Mouse (Mus musculus) small intestine, adult 2 months (tissue): ENCODE data around the gene Lypd6b. TPM values are rescaled to one million over a fixed set of nuclear protein-coding genes. Genes with fewer than 3 reads are reported as not detected.

Experiments used
- H3K27ac ChIP-seq: fragments of 200-500 bp; 2 replicates; pipeline ENCODE4 v1.5.1; 2012; ENCODE audit warnings: low read depth, low read length, control low read depth, inconsistent platforms; ENCODE audit not compliant: insufficient read depth
- H3K27me3 ChIP-seq: fragments of 200-500 bp; 2 replicates; pipeline ENCODE4 v1.6.1; 2012; ENCODE audit warnings: mild to moderate bottlenecking, moderate library complexity, low read length, inconsistent platforms; ENCODE audit not compliant: control insufficient read depth, insufficient read depth
- H3K36me3 ChIP-seq: fragments of 200-500 bp; 2 replicates; pipeline ENCODE4 v1.6.1; 2012; ENCODE audit warnings: mild to moderate bottlenecking, low read length, control low read depth, inconsistent platforms; ENCODE audit not compliant: control insufficient read depth, insufficient read depth
- H3K4me1 ChIP-seq: fragments of 200-500 bp; 2 replicates; pipeline ENCODE4 v1.6.1; 2012; ENCODE audit warnings: low read length, inconsistent platforms, mixed read lengths; ENCODE audit not compliant: control insufficient read depth, insufficient read depth, insufficient read length
- H3K4me3 ChIP-seq: fragments of 200-500 bp; 2 replicates; pipeline ENCODE4 v1.5.1; 2012; ENCODE audit warnings: low read depth, mild to moderate bottlenecking, control low read depth, inconsistent platforms, low read length, moderate library complexity
- CTCF ChIP-seq: fragments of 200-500 bp; IDR thresholded peaks from 2 replicates; pipeline ENCODE4 v1.5.1; 2012; ENCODE audit warnings: low read depth, mild to moderate bottlenecking, control low read depth, inconsistent platforms, low read length, moderate library complexity, mixed read lengths; ENCODE audit not compliant: insufficient replicate concordance, insufficient read length; ENCODE audit errors: extremely low read depth
- POLR2A ChIP-seq: fragments of 200-500 bp; IDR thresholded peaks from 2 replicates; pipeline ENCODE4 v1.6.1; 2012; ENCODE audit warnings: low read depth, mild to moderate bottlenecking, control low read depth, inconsistent platforms, low read length, moderate library complexity
- WGBS: fragments of 180-500 bp; shearing (Covaris S2); methylation state at CpG from one replicate; pipeline ENCODE4 v1.1.7; 2018; 5-methylcytosine and 5-hydroxymethylcytosine counted together
- polyA plus RNA-seq: library from polyadenylated mRNA; depleted of rRNA; stranded (reverse); fragments of >200 nt; gene quantifications from 2 replicates; pipeline ENCODE4 v1.2.3, GENCODE M21; 2012

The Lypd6b gene
- polyA plus RNA-seq, 1 experiment = 0.09 TPM

- TF ChIP-seq CTCF (no peak), POLR2A (no peak)
These were observed 95.0 kb downstream of the Lypd6b start for GRCm38 (mm10) chr2:49882461-49882860.

GRCm38 (mm10) chr2:49883990-49884389 is 96.5 kb downstream of the Lypd6b start:
- H3K27me3 ChIP-seq = no peaks in the 10 kb centered on the region
- WGBS = 52% methylated on average over 3 of the region's 3 CpGs
- H3K4me3 ChIP-seq = no peak overlapping the region
- no peak for TF ChIP-seq CTCF
- no peak for TF ChIP-seq POLR2A
- H3K4me1 ChIP-seq = no peaks in the 10 kb centered on the region
- no peaks in the 10 kb centered on the region for H3K36me3 ChIP-seq
- H3K27ac ChIP-seq = no peak overlapping the region

More at GRCm38 (mm10) chr2:49882461-49882860, 95.0 kb downstream of the Lypd6b start:
- Histone ChIP-seq H3K4me3 (no peak overlapping the region), H3K27me3 (no peaks in the 10 kb centered on the region), H3K27ac (no peak overlapping the region), H3K36me3 (no peaks in the 10 kb centered on the region), H3K4me1 (no peaks in the 10 kb centered on the region)
- 89% methylated on average over 1 of the region's 1 CpGs for WGBS

DNA sequence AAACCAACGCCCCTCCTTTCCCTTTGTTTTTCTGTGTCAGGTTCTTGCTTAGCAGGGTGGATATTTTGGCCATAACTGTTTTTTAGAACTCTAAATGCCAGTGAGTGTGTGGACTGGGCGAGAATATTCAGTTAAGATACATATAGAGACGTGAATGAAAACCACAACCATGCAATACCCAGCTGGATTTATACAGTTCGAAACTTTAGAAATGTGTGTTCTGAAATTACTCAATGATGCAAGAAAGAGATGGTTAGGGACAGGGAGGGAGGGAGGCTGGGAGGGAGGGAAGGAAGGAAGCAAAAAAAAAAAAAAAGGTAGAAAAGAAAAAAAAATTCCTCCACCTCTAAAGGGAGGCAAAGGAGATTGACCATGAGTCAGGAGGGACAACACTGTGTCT is 98.7 kb downstream of the Lypd6b start:
- H3K4me1 ChIP-seq = no peaks in the 10 kb centered on the region
- H3K36me3 ChIP-seq = no peaks in the 10 kb centered on the region
- no peaks in the 10 kb centered on the region for H3K27me3 ChIP-seq
- no peak overlapping the region for H3K27ac ChIP-seq
- H3K4me3 ChIP-seq = no peak overlapping the region
- no peak for TF ChIP-seq POLR2A
- TF ChIP-seq CTCF = no peak
- 72% methylated on average over 4 of the region's 4 CpGs for WGBS

GRCm38 (mm10) chr2:49888346-49888745 is 100.9 kb downstream of the Lypd6b start:
- TF ChIP-seq POLR2A (no peak), CTCF (no peak)

GRCm38 (mm10) chr2:49890727-49891126 is 103.2 kb downstream of the Lypd6b start:
- H3K4me3 ChIP-seq = no peak overlapping the region
- no peak overlapping the region for H3K27ac ChIP-seq
- TF ChIP-seq CTCF (no peak), POLR2A (no peak)
- H3K27me3 ChIP-seq = no peaks in the 10 kb centered on the region
- no peaks in the 10 kb centered on the region for H3K4me1 ChIP-seq
- WGBS = 64% methylated on average over 2 of the region's 2 CpGs
- no peaks in the 10 kb centered on the region for H3K36me3 ChIP-seq

More at GRCm38 (mm10) chr2:49888346-49888745, 100.9 kb downstream of the Lypd6b start:
- Histone ChIP-seq H3K27ac (no peak overlapping the region), H3K4me1 (no peaks in the 10 kb centered on the region), H3K36me3 (no peaks in the 10 kb centered on the region), H3K27me3 (no peaks in the 10 kb centered on the region), H3K4me3 (no peak overlapping the region)
- WGBS = 80% methylated on average over 4 of the region's 4 CpGs

GRCm38 (mm10) chr2:49909838-49910407 is 122.4 kb downstream of the Lypd6b start:
- Histone ChIP-seq H3K4me1 (no peaks in the 10 kb centered on the region), H3K4me3 (no peak overlapping the region), H3K27ac (no peak overlapping the region), H3K27me3 (no peaks in the 10 kb centered on the region), H3K36me3 (no peaks in the 10 kb centered on the region)
- WGBS = 71% methylated on average over 6 of the region's 6 CpGs
- no peak for TF ChIP-seq POLR2A
- TF ChIP-seq CTCF = no peak

DNA sequence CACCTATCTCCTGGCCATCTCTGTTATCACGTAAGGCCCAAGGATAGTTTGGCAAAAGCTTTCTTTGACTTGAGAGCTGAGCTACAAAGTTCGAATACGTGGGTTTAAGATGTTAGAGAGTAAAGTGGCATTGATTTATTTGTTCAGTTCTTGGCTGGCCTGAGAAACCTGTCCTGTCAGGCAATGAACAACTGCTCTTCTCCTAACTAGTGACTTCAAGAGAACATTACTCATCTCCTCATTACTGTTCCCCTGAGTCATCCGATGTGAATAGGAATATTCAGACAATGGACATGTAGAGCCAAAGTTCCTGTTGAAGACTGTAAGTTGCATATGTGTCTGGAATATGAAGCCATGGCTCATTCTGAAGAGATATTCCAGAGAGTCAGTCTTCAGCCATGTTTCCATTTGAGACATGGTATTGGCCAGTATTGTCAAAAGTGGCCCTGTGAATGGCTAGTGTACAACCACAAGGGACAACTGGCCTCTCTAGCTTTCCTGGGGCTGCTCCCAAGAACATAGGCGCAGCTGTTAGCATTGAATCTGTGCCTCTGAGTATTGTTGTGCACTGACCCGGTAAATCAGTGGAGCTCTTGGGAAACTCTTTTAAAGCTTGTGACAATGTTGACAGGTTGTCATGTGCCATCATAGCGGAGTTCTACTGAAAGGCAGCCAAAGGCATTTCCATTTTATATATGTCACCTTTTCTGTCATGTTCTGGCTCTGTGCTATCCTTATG is 124.0 kb downstream of the Lypd6b start:
- 61% methylated on average over 7 of the region's 7 CpGs for WGBS

More for the DNA sequence above, 124.0 kb downstream of the Lypd6b start:
- Histone ChIP-seq H3K4me1 (no peaks in the 10 kb centered on the region), H3K27ac (no peak overlapping the region), H3K4me3 (no peak overlapping the region), H3K36me3 (no peaks in the 10 kb centered on the region), H3K27me3 (no peaks in the 10 kb centered on the region)
- TF ChIP-seq POLR2A (no peak), CTCF (no peak)
